Mouse (Mus musculus) midbrain, embryonic 11.5 days (tissue): Measurements from ENCODE around the gene Nedd8. TPM values are rescaled to one million over a fixed set of nuclear protein-coding genes. Genes with fewer than 3 reads are reported as not detected.

Source experiments
- ATAC-seq: fragments of 200-750 bp; cut with Nextera tagmentation; 2 replicates; pipeline ENCODE4 v1.8.0; 2017; ENCODE audit warnings: moderate TSS enrichment, moderate library complexity; ENCODE audit not compliant: low FRiP score
- DNase-seq: peaks from one replicate; pipeline ENCODE4 v3.0.0; 2015; ENCODE audit warnings: low spot score; ENCODE audit errors: missing footprints
- H3K27ac ChIP-seq: fragments of 300-500 bp; sonication (generic); 2 replicates; pipeline ENCODE4 v1.5.1; 2014; ENCODE audit warnings: low read depth, low read length
- H3K27me3 ChIP-seq: fragments of 300-500 bp; sonication (generic); 2 replicates; pipeline ENCODE4 v1.6.1; 2014; ENCODE audit warnings: mild to moderate bottlenecking, low read length, moderate library complexity, mixed read lengths; ENCODE audit not compliant: control insufficient read depth, insufficient read depth
- H3K36me3 ChIP-seq: fragments of 300-500 bp; sonication (generic); 2 replicates; pipeline ENCODE4 v1.6.1; 2014; ENCODE audit warnings: mild to moderate bottlenecking, low read length, moderate library complexity, mixed read lengths; ENCODE audit not compliant: control insufficient read depth, insufficient read depth
- H3K4me1 ChIP-seq: fragments of 300-500 bp; sonication (generic); 2 replicates; pipeline ENCODE4 v1.6.1; 2014; ENCODE audit warnings: low read length; ENCODE audit not compliant: control insufficient read depth, insufficient read depth
- H3K4me2 ChIP-seq: fragments of 300-500 bp; sonication (generic); 2 replicates; pipeline ENCODE4 v1.6.1; 2014; ENCODE audit warnings: mild to moderate bottlenecking, moderate library complexity
- H3K4me3 ChIP-seq: fragments of 300-500 bp; sonication (generic); 2 replicates; pipeline ENCODE4 v1.5.1; 2014; ENCODE audit warnings: low read depth, low read length
- H3K9ac ChIP-seq: fragments of 300-500 bp; sonication (generic); 2 replicates; pipeline ENCODE4 v1.6.1; 2014; ENCODE audit warnings: low read length
- H3K9me3 ChIP-seq: fragments of 300-500 bp; sonication (generic); 2 replicates; pipeline ENCODE4 v1.6.1; 2016; ENCODE audit warnings: low read length; ENCODE audit not compliant: control insufficient read depth
- WGBS: fragments of 180-500 bp; shearing (Covaris S2); extraction: QIAGEN DNeasy Blood & Tissue Kit; methylation state at CpG from one replicate; pipeline ENCODE4 v1.1.7; 2014; 5-methylcytosine and 5-hydroxymethylcytosine counted together
- polyA plus RNA-seq: library from polyadenylated mRNA; unstranded; fragments of >200 nt; fragmentation: Nextera tagmentation; extraction: Ambion mirVana; gene quantifications from 2 replicates; pipeline ENCODE4 v1.2.1, GENCODE M21; 2014

Gene Nedd8
- polyA plus RNA-seq, 1 experiment from 2014 or later, result 615 TPM

DNA sequence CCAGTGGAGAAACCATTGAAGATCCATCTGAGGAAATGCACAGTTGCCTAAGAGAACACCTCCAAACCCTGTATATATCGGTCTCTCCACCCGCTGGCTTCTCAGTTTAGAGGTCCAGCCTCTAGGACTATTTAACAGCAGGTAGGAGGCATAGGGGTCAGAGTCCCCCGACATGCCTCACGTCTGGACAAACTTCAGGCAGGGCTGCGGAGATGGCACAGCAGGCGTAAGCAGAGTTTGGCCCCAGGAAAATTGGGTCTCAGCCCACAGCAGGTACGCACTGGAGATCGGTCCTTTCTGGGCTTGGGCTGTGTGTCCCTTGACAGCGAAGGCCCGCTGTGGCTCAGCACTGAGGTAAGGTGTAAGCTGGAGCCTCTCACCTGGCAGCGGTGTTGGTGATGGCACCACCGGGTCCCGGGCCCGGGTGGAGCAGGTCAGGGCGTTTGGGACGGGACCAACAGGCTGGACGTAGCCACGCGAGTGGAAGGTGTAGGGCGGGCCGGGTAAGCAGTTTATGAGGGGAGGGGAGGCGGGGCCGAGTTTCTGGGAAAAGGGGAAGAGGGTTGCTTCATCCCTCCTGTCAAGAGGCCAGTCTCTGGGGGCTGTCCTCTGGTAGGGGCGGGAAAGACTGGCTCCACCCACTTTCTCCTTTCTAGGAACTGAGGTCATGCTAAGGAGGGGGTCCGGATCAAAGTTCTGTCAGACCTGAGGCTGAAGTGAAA is 41.2 kb upstream of the Nedd8 start:
- no peak overlapping the region for H3K27ac ChIP-seq
- peak overlapping the region; percentile 8; the same call in 1 of the 2 replicates for H3K4me2 ChIP-seq
- no peaks in the 10 kb centered on the region for H3K36me3 ChIP-seq
- no peak for DNase-seq
- ATAC-seq, result no peak
- no peaks in the 10 kb centered on the region for H3K9me3 ChIP-seq
- WGBS, result 15% methylated on average over 25 of the region's 25 CpGs
- no peak overlapping the region for H3K4me3 ChIP-seq
- H3K27me3 ChIP-seq, result no peaks in the 10 kb centered on the region; the same call in 1 of the 2 replicates
- H3K9ac ChIP-seq, result no peak overlapping the region
- no peaks in the 10 kb centered on the region for H3K4me1 ChIP-seq

DNA sequence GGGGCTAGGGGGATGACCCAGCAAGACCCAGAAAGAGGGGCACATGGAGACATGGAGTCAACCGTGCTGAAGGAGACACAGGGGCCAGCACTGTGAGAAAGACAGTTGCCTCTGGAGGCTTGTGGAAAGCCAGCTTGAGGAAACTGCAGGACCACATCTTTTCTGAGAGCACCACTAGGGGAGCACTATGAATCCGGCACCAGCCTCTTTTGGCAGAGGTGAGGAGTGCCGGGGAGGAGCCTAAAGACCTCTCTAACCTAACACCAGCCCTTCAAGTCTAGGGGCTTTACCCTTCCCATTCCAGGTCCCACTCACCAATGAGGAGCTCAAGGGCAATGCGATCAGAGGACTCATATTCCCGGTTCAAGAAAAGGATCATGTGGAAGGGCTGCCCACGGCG is 39.9 kb upstream of the Nedd8 start:
- H3K4me1 ChIP-seq, result no peaks in the 10 kb centered on the region
- H3K36me3 ChIP-seq, result no peaks in the 10 kb centered on the region
- no peaks in the 10 kb centered on the region; the same call in 1 of the 2 replicates for H3K27me3 ChIP-seq
- H3K4me3 ChIP-seq, result no peak overlapping the region
- H3K4me2 ChIP-seq, result no peak overlapping the region
- H3K27ac ChIP-seq, result no peak overlapping the region
- 82% methylated on average over 7 of the region's 7 CpGs for WGBS
- ATAC-seq (no peak), DNase-seq (no peak)
- no peak overlapping the region for H3K9ac ChIP-seq
- no peaks in the 10 kb centered on the region for H3K9me3 ChIP-seq

DNA sequence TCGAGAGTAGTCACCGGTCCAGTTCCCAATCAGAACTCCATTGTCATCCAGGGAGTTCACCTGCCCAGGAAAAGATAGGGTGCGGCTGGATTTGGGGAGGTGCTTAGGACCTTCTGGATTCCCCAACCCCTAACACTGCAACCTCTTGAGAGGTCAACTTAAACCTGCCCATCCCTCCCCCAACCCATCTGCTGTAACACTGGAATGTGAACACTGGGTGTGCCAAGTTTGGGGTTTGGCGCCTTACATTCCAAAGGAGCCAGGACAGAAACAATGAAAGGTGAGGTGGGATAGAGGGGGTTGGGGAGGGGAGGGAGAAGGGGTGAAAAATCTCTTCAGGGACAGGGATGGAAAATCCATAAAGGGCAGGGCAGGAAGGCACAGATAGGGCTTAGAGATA is 37.6 kb upstream of the Nedd8 start:
- DNase-seq (no peak), ATAC-seq (no peak)
- Histone ChIP-seq H3K4me3 (no peak overlapping the region), H3K27me3 (no peaks in the 10 kb centered on the region; the same call in 1 of the 2 replicates), H3K9ac (no peak overlapping the region), H3K4me1 (no peaks in the 10 kb centered on the region), H3K9me3 (no peaks in the 10 kb centered on the region), H3K36me3 (no peaks in the 10 kb centered on the region), H3K27ac (no peak overlapping the region), H3K4me2 (no peak overlapping the region)
- 85% methylated on average over 4 of the region's 4 CpGs for WGBS

DNA sequence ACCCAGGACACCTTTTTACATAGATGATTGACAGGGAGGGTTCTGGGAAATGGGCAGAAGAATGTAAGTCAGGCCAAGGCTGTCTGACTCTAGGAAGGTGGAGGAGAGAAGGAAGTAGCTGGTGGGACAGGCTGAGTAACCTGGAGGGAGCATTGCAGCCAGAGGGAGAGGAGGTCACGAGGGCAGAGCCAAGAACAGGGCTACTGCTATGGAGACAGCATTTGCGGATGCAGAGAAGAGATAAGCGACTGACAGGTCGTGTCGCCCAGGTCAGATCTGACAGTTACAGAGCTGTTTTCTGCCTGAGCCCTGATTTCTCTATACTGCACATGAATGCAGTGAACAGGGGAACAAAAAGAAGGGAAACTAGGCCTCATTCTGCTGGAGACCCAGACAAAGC is 35.5 kb upstream of the Nedd8 start:
- no peak overlapping the region for H3K9ac ChIP-seq
- ATAC-seq (no peak), DNase-seq (no peak)
- no peaks in the 10 kb centered on the region for H3K27me3 ChIP-seq
- no peaks in the 10 kb centered on the region for H3K9me3 ChIP-seq
- H3K27ac ChIP-seq, result no peak overlapping the region
- no peak overlapping the region for H3K4me3 ChIP-seq
- WGBS, result 82% methylated on average over 5 of the region's 5 CpGs
- no peaks in the 10 kb centered on the region for H3K4me1 ChIP-seq
- no peak overlapping the region for H3K4me2 ChIP-seq
- no peaks in the 10 kb centered on the region for H3K36me3 ChIP-seq

DNA sequence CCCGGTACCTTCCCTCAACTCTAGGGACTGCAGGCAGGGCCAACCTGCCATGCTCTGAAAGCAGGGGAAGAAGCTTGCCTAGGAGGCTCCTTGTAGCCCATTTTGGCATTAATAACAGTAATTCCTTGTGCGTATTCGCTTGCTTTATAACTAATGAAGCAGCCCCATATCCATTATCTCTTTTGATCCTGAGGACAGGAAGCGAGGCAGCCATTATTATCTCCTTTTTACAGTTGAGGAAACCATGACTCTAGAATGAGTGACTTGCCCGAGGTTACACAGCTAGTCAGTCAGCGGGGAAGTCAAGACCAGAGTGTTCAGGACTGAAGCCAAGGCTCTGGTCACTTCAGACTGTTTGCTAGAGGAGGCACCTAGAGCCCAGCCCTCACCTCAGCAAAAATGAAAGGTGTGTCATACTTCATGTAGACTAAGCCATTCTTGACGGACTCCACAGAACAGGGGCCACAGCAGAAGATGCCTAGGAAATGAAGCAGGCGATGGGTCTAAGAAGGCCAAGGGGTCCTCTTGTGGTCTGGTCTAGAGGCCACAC is 34.2 kb upstream of the Nedd8 start:
- H3K9me3 ChIP-seq, result no peaks in the 10 kb centered on the region
- no peaks in the 10 kb centered on the region for H3K36me3 ChIP-seq
- WGBS, result 88% methylated on average over 8 of the region's 8 CpGs
- no peak overlapping the region for H3K4me2 ChIP-seq
- no peaks in the 10 kb centered on the region for H3K27me3 ChIP-seq
- no peak overlapping the region for H3K27ac ChIP-seq
- H3K4me1 ChIP-seq, result no peaks in the 10 kb centered on the region
- DNase-seq (no peak), ATAC-seq (no peak)
- H3K4me3 ChIP-seq, result no peak overlapping the region
- no peak overlapping the region for H3K9ac ChIP-seq

DNA sequence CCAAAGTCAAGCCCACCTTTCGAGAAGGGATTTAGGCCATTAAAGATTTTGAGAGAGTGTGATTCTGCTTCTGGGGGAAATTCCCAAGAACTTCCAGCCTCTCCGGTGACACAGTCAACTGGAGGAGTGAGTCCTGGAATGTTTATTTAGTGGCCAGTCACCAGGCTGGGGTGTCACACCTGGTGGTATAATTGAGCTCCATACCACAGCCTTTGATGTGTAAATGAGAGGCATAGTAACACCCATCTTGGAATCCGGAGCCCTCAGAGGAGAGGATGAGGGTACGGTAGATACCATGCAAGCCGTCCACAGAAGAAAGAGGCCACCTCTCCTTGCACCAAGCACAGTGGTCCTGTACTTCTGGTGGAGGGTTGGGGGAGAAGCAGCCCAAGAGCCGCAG is 30.8 kb upstream of the Nedd8 start:
- no peak overlapping the region for H3K27ac ChIP-seq
- DNase-seq, result no peak
- no peak overlapping the region for H3K4me3 ChIP-seq
- H3K27me3 ChIP-seq, result no peaks in the 10 kb centered on the region
- no peak overlapping the region for H3K9ac ChIP-seq
- 80% methylated on average over 6 of the region's 6 CpGs for WGBS
- no peaks in the 10 kb centered on the region for H3K4me1 ChIP-seq
- no peaks in the 10 kb centered on the region for H3K36me3 ChIP-seq
- no peaks in the 10 kb centered on the region for H3K9me3 ChIP-seq
- no peak overlapping the region for H3K4me2 ChIP-seq
- ATAC-seq, result no peak

DNA sequence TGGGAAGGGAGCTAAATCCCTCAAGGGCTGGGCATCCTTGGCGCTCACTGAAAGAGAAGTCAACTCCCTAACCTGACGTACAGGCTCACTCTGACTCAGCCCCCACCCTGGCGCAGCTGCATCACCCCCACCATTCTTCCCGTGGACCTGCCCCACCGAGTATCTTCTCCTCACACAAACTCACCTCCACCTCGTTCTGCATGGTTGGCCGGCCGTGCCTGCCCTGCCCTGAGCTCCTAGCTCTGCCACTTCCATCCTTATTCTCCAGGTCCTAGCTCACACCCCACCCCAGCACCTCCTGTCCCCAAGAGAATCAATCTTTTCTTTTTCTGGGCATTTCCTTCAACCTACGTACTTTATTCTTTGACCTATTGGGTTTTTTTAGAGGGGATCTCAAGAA is 29.2 kb upstream of the Nedd8 start:
- H3K4me3 ChIP-seq, result no peak overlapping the region
- H3K9me3 ChIP-seq, result no peaks in the 10 kb centered on the region
- no peak overlapping the region for H3K27ac ChIP-seq
- no peak for ATAC-seq
- H3K4me2 ChIP-seq, result no peak overlapping the region
- no peak for DNase-seq
- no peaks in the 10 kb centered on the region for H3K27me3 ChIP-seq
- no peak overlapping the region for H3K9ac ChIP-seq
- no peaks in the 10 kb centered on the region for H3K4me1 ChIP-seq
- WGBS, result 63% methylated on average over 9 of the region's 9 CpGs
- no peaks in the 10 kb centered on the region for H3K36me3 ChIP-seq

DNA sequence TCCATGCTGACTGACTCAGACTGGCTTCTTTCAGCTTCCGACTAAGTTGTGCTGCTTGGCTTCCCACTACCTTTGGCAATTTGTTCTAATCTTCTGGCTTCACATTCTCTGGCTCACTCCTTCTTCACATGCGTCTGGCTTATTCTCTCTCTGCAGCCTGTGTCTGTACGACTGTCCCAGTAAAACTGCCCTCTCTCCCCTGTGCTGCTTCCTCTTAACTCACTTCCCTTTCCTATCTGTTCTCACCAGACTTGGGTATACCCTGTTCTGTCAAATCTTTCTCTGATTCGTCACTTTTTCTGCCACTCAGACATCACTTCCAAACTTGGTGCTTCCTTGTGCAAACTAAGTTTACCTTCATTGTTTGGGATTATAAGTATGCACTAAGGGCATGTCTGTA is 25.3 kb upstream of the Nedd8 start:
- DNase-seq (no peak), ATAC-seq (no peak)
- no peak overlapping the region for H3K4me3 ChIP-seq
- H3K4me1 ChIP-seq, result no peaks in the 10 kb centered on the region
- H3K9me3 ChIP-seq, result no peaks in the 10 kb centered on the region; the same call in 1 of the 2 replicates
- H3K9ac ChIP-seq, result no peak overlapping the region
- 83% methylated on average over 4 of the region's 4 CpGs for WGBS
- H3K36me3 ChIP-seq, result no peaks in the 10 kb centered on the region
- H3K4me2 ChIP-seq, result no peak overlapping the region
- H3K27me3 ChIP-seq, result no peaks in the 10 kb centered on the region
- no peak overlapping the region for H3K27ac ChIP-seq

DNA sequence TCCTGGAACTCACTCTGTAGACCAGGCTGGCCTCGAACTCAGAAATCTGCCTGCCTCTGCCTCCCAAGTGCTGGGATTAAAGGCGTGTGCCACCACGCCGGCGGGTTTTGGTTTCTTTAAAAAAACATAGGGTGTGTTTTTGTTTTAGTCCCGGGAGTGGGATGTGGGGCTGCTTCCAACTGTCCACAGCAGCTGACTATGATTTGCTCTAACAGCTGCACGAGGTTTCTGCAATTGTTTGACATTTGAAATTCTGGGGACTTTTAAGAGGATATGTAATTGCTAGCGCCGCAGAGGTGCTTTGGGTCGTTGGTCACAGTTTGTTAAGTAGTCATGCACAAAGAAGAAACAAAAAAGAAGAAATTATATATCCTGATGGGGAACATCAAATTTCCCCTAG is 17.5 kb upstream of the Nedd8 start:
- no peaks in the 10 kb centered on the region for H3K4me1 ChIP-seq
- H3K9me3 ChIP-seq, result no peaks in the 10 kb centered on the region; the same call in 1 of the 2 replicates
- H3K4me3 ChIP-seq, result no peak overlapping the region
- ATAC-seq (no peak), DNase-seq (no peak)
- WGBS, result 82% methylated on average over 10 of the region's 10 CpGs
- no peak overlapping the region for H3K27ac ChIP-seq
- H3K27me3 ChIP-seq, result no peaks in the 10 kb centered on the region
- H3K4me2 ChIP-seq, result no peak overlapping the region
- H3K9ac ChIP-seq, result no peak overlapping the region
- H3K36me3 ChIP-seq, result no peaks in the 10 kb centered on the region
